Mouse (Mus musculus): ENCODE data around the gene Ppp1r2. TPM values are rescaled to one million over a fixed set of nuclear protein-coding genes. Genes with fewer than 3 reads are reported as not detected.

Ppp1r2 gene
- total and polyA plus RNA-seq, 2 experiments from 2014 or later = 59.6 to 104 TPM

DNA sequence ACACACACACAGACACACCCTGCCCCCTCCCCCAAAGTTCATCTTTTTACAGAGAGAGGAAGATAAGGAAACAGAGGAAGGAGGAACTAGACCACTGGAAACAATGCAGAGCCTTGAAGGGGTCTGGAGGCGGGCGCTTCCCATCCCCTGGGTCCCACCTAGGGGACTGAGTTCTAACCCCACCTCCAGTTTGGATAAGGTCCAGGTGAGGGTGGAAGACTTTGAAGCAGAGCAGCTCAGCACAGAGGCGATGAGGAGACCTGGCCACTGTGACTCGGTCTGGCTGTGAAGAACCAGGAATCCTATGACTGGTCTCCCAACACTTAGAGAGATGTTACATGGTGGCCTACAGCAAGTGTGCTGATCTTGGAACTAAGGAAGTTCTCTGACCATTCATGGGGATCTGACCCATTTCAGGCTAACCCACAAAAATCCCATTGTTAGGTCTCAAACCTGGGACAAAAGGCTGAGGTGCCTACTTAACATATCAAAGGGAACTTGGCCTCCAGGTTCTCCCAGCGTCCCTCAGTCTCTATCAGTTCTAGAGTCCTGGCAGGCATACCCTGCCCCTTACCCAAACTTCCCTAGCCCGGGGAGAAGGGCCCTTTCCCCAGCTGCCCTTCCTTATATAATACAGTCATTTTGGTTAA, 25.9 kb upstream of the Ppp1r2 start:
- Histone ChIP-seq H3K27ac (no peak overlapping the region), H3K27me3 (ENCODE audit: insufficient read depth, low read length) (no peaks in the 10 kb centered on the region), H3K4me2 (ENCODE audit: low read depth, low read length) (no peak overlapping the region), H3K9me3 (ENCODE audit: low read length) (no peaks in the 10 kb centered on the region), H3K4me3 (ENCODE audit: low read length) (no peak overlapping the region), H3K36me3 (ENCODE audit: insufficient read depth, low read length) (no peaks in the 10 kb centered on the region), H3K9ac (replicated peaks; ENCODE audit: low read length) (no peak overlapping the region), H3K4me1 (ENCODE audit: insufficient read depth, low read length) (peaks cover 21% of the 10 kb centered on the region)
- ATAC-seq = no peak
- no peak for DNase-seq (ENCODE audit: low spot score)
- 72% methylated on average over 6 of the region's 6 CpGs for WGBS
- TF ChIP-seq CTCF (IDR thresholded peaks at IDR 0.05; ENCODE audit: low read depth) = no peak

DNA sequence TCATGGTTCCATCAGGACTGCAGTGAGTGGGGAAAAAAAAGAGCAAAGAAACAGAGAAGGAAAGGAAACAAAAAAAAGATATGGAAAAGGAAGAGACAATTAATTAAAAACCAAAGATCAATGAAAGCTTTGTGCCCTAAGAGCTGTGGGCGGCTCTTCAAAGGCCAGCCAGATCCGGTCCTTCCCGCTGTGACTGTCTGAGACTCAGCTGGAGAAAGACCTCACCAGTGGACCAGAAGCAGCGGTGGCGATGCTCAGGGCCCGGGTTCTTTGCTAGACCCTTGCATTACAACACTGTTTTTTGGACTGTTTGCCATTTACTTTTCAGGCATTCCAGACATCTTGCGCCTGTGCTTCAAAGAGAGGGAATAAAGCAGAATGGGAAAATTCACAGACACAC, 25.4 kb upstream of the Ppp1r2 start:
- no peak for TF ChIP-seq CTCF (IDR thresholded peaks at IDR 0.05; ENCODE audit: low read depth)
- Histone ChIP-seq H3K36me3 (ENCODE audit: insufficient read depth, low read length) (no peaks in the 10 kb centered on the region), H3K27me3 (ENCODE audit: insufficient read depth, low read length) (no peaks in the 10 kb centered on the region), H3K4me2 (ENCODE audit: low read depth, low read length) (no peak overlapping the region), H3K9ac (replicated peaks; ENCODE audit: low read length) (no peak overlapping the region), H3K9me3 (ENCODE audit: low read length) (no peaks in the 10 kb centered on the region), H3K4me3 (ENCODE audit: low read length) (no peak overlapping the region), H3K4me1 (ENCODE audit: insufficient read depth, low read length) (peaks cover 21% of the 10 kb centered on the region), H3K27ac (no peak overlapping the region)
- ATAC-seq (no peak), DNase-seq (ENCODE audit: low spot score) (no peak)
- WGBS = 27% methylated on average over 7 of the region's 7 CpGs

DNA sequence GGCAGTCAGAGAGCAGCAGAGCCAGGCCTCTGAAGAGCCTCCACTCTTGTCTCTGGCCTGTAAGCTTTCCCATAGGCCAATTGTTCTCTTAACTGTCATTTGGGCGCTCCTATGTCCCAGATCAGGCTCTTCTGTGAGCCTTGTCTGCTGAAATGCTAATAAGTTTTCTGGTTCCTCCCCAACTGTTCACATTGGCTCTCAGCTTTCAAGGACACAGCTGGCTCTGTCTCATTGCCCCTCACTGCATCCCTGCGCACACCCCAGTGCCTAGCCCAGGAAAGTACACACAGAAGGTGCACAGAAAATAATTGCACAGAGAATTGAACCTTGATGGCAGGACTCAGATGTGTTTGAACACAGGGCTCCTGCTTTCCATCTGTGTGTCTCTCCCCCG, 24.9 kb upstream of the Ppp1r2 start:
- DNase-seq (ENCODE audit: low spot score) = no peak
- 18% methylated on average over 3 of the region's 3 CpGs for WGBS
- H3K4me3 ChIP-seq (ENCODE audit: low read length) = no peak overlapping the region
- no peak overlapping the region for H3K27ac ChIP-seq
- H3K36me3 ChIP-seq (ENCODE audit: insufficient read depth, low read length) = no peaks in the 10 kb centered on the region
- no peak overlapping the region for H3K4me2 ChIP-seq (ENCODE audit: low read depth, low read length)
- H3K9ac ChIP-seq (replicated peaks; ENCODE audit: low read length) = no peak overlapping the region
- H3K27me3 ChIP-seq (ENCODE audit: insufficient read depth, low read length) = no peaks in the 10 kb centered on the region
- TF ChIP-seq CTCF (IDR thresholded peaks at IDR 0.05; ENCODE audit: low read depth) = no peak
- H3K9me3 ChIP-seq (ENCODE audit: low read length) = no peaks in the 10 kb centered on the region
- ATAC-seq = peak; percentile 38; the same call in 1 of the 2 replicates
- peaks cover 21% of the 10 kb centered on the region for H3K4me1 ChIP-seq (ENCODE audit: insufficient read depth, low read length)

DNA sequence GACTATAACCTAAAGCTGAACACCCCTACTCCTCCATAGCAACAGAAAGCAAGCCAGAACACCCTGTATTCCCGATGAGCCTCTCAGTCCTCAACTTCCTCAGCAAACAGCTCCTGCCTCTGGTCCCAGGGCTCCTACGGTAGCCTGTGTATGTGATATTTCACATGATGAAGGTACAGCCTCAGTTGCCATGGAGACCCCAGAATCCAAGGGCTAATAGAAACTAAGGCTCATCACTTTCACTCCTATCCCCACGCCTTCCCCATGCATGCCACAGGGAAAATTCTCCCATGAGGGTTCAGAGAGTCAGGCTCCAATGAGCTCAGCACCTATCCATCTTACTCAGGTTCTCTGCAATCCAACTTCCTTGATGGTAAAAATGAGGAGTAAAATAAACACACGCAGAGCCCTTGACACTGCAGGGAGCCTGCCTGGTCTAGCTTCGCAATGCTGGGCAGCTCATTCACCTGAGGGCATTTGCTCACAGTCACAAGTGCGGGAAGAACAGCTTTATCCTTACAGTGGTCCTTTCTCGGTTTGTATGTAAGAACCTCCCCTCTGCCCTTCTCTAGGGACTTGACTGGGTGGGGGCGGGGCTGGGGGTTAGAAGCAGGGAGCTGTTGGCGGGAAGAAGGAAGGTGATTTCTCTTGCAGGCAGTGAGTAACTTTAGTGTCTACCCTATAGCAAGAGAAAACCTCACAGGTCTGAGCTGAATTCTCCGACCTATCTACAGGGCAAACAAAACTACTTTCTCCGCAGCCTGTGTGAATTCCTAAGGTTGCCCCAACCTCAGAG, 24.3 kb upstream of the Ppp1r2 start:
- ATAC-seq (peak; percentile 45; the same call in 1 of the 2 replicates), DNase-seq (ENCODE audit: low spot score) (peak; percentile 46)
- Histone ChIP-seq H3K27ac (no peak overlapping the region), H3K9me3 (ENCODE audit: low read length) (no peaks in the 10 kb centered on the region), H3K4me2 (ENCODE audit: low read depth, low read length) (no peak overlapping the region), H3K4me3 (ENCODE audit: low read length) (no peak overlapping the region), H3K9ac (replicated peaks; ENCODE audit: low read length) (no peak overlapping the region), H3K36me3 (ENCODE audit: insufficient read depth, low read length) (no peaks in the 10 kb centered on the region), H3K4me1 (ENCODE audit: insufficient read depth, low read length) (peaks cover 21% of the 10 kb centered on the region), H3K27me3 (ENCODE audit: insufficient read depth, low read length) (no peaks in the 10 kb centered on the region)
- TF ChIP-seq CTCF (IDR thresholded peaks at IDR 0.05; ENCODE audit: low read depth) = no peak
- WGBS = 40% methylated on average over 11 of the region's 11 CpGs

DNA sequence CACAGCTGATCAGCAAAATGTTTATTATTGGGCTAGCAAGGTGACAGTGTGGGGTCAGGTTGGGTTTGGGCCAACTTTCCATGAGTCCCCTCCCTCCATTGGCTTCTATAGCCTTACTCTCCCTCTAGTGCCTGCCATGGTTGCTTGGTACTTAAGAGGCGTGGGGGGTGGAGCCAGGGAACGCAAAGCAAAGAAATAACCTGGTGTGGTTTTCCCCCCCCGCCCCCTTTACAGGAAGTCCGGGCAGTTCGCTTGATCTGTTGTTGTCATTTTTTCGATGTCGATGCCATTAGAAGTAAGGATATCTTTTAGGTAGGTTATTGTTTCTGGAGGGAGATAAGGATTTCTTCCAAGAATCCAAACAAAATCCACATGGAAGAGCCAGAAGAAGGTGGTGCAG, 22.0 kb upstream of the Ppp1r2 start:
- Histone ChIP-seq H3K36me3 (ENCODE audit: insufficient read depth, low read length) (no peaks in the 10 kb centered on the region), H3K4me2 (ENCODE audit: low read depth, low read length) (no peak overlapping the region), H3K9ac (replicated peaks; ENCODE audit: low read length) (no peak overlapping the region), H3K9me3 (ENCODE audit: low read length) (no peaks in the 10 kb centered on the region), H3K4me3 (ENCODE audit: low read length) (no peak overlapping the region), H3K27ac (no peak overlapping the region), H3K27me3 (ENCODE audit: insufficient read depth, low read length) (no peaks in the 10 kb centered on the region), H3K4me1 (ENCODE audit: insufficient read depth, low read length) (peaks cover 17% of the 10 kb centered on the region)
- no peak for DNase-seq (ENCODE audit: low spot score)
- ATAC-seq = no peak
- 93% methylated on average over 7 of the region's 7 CpGs for WGBS
- no peak for TF ChIP-seq CTCF (IDR thresholded peaks at IDR 0.05; ENCODE audit: low read depth)

DNA sequence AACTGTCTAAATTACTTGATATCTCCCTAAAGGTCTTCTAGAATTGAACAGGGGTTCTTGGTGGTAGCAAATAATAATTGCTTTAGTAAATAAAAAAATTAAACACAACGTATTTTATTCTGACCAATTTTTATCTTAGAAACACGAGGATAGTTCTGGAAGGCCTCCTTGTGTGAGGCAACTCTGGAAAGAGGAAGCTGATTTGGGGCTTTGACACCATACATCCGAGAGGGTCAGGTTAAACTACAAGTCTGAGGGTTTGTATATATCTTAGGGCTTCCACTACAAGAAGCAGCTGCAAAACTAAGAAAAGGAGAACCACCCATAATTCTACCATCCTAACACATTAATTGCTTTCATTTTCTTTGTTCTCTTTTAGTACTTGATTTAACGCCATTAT, 18.7 kb upstream of the Ppp1r2 start:
- Histone ChIP-seq H3K9ac (replicated peaks; ENCODE audit: low read length) (no peak overlapping the region), H3K36me3 (ENCODE audit: insufficient read depth, low read length) (no peaks in the 10 kb centered on the region), H3K27me3 (ENCODE audit: insufficient read depth, low read length) (no peaks in the 10 kb centered on the region), H3K4me2 (ENCODE audit: low read depth, low read length) (no peak overlapping the region), H3K4me3 (ENCODE audit: low read length) (no peak overlapping the region), H3K27ac (no peak overlapping the region), H3K9me3 (ENCODE audit: low read length) (no peaks in the 10 kb centered on the region), H3K4me1 (ENCODE audit: insufficient read depth, low read length) (0 out of 2 replicates have a peak, but pooled peaks cover 5% of the 10 kb centered on the region)
- 82% methylated on average over 4 of the region's 4 CpGs for WGBS
- TF ChIP-seq CTCF (IDR thresholded peaks at IDR 0.05; ENCODE audit: low read depth) = no peak
- no peak for DNase-seq (ENCODE audit: low spot score)
- ATAC-seq = no peak
